Mouse (Mus musculus) midbrain, embryonic 13.5 days (tissue): ENCODE data around the gene Cish. TPM values are rescaled to one million over a fixed set of nuclear protein-coding genes. Genes with fewer than 3 reads are reported as not detected.

Experiments
- ATAC-seq: fragments of 200-750 bp; cut with Nextera tagmentation; 2 replicates; pipeline ENCODE4 v1.8.0; 2017; ENCODE audit warnings: mild to moderate bottlenecking, moderate TSS enrichment, moderate library complexity
- H3K27ac ChIP-seq: fragments of 300-500 bp; sonication (generic); 2 replicates; pipeline ENCODE4 v1.5.1; 2015; ENCODE audit warnings: inconsistent platforms, mild to moderate bottlenecking, moderate library complexity
- H3K27me3 ChIP-seq: fragments of 300-500 bp; sonication (generic); 2 replicates; pipeline ENCODE4 v1.6.1; 2015; ENCODE audit warnings: mild to moderate bottlenecking, inconsistent platforms
- H3K36me3 ChIP-seq: fragments of 300-500 bp; sonication (generic); 2 replicates; pipeline ENCODE4 v1.6.1; 2015; ENCODE audit warnings: mild to moderate bottlenecking, inconsistent platforms
- H3K4me1 ChIP-seq: fragments of 300-500 bp; sonication (generic); replicated peaks from 2 replicates; pipeline ENCODE4 v1.6.1; 2015; ENCODE audit warnings: inconsistent platforms
- H3K4me2 ChIP-seq: fragments of 300-500 bp; sonication (generic); replicated peaks from 2 replicates; pipeline ENCODE4 v1.6.1; 2015; ENCODE audit warnings: moderate library complexity, mild to moderate bottlenecking, inconsistent platforms
- H3K4me3 ChIP-seq: fragments of 300-500 bp; sonication (generic); replicated peaks from 2 replicates; pipeline ENCODE4 v1.5.1; 2015; ENCODE audit warnings: mild to moderate bottlenecking, inconsistent platforms
- H3K9ac ChIP-seq: fragments of 300-500 bp; sonication (generic); replicated peaks from 2 replicates; pipeline ENCODE4 v1.6.1; 2015; ENCODE audit warnings: mild to moderate bottlenecking, inconsistent platforms
- H3K9me3 ChIP-seq: fragments of 300-500 bp; sonication (generic); 2 replicates; pipeline ENCODE4 v1.6.1; 2016; ENCODE audit warnings: mild to moderate bottlenecking, inconsistent platforms
- WGBS: fragments of 180-500 bp; shearing (Covaris S2); methylation state at CpG from one replicate; pipeline ENCODE4 v1.1.7; 2015; 5-methylcytosine and 5-hydroxymethylcytosine counted together
- polyA plus RNA-seq: library from polyadenylated mRNA; unstranded; fragments of >200 nt; fragmentation: Nextera tagmentation; extraction: Ambion mirVana; gene quantifications from 2 replicates; pipeline ENCODE4 v1.2.1, GENCODE M21; 2015

The Cish gene
- polyA plus RNA-seq, 1 experiment from 2014 or later: 6.6 TPM

GRCm38 (mm10) chr9:107334356-107334755 lies 38.5 kb downstream of the Cish start:
- Histone ChIP-seq H3K4me3 (no peak overlapping the region), H3K36me3 (peaks cover 23% of the 10 kb centered on the region), H3K27me3 (no peaks in the 10 kb centered on the region), H3K4me2 (no peak overlapping the region), H3K27ac (no peak overlapping the region), H3K9ac (no peak overlapping the region), H3K4me1 (peaks cover 26% of the 10 kb centered on the region), H3K9me3 (no peaks in the 10 kb centered on the region)
- 88% methylated on average over 6 of the region's 6 CpGs for WGBS
- no peak for ATAC-seq

DNA sequence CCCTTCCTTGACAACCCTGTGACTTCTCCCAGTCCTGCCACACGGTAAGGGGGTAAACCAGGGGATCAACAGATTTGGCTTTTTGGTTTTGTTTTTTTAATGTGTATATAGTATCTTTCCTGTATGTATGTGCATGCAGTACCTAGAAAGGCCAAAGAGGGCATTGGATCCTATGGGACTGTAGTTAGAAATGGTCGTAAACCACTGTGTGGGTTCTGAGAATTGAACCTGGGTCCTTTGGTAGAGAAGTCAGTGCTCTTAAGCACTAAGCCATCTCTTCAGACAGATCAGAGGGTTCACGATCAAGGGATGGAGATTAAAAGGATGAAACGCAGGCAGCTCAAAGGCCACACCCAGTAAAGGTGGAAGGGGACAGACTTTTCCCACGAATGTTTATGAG lies 39.2 kb downstream of the Cish start:
- no peaks in the 10 kb centered on the region for H3K27me3 ChIP-seq
- WGBS: 83% methylated on average over 5 of the region's 5 CpGs
- H3K36me3 ChIP-seq: peaks cover 23% of the 10 kb centered on the region
- H3K4me3 ChIP-seq: no peak overlapping the region
- H3K4me1 ChIP-seq: peaks cover 32% of the 10 kb centered on the region
- H3K4me2 ChIP-seq: no peak overlapping the region
- no peak for ATAC-seq
- H3K9ac ChIP-seq: no peak overlapping the region
- H3K27ac ChIP-seq: no peak overlapping the region
- no peaks in the 10 kb centered on the region for H3K9me3 ChIP-seq

DNA sequence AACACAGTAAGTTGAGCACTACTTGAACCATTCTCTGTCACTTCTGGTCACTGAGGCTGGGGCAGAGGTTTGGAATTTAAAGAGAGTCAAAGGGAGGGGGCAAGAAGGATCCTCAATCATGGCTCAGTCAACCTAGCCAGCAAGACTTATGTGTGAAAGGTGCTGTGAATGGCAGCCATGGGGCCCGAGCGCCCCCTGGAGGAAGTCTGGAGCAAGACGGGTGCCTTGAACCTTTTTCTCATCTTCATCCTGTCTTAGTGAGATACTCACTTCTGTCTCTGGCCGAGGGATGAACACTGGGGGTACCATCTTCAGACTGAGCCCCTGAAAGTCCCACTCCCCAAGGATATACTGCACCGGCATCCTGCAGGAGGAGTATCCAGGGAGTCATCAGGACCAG lies 40.1 kb downstream of the Cish start:
- Histone ChIP-seq H3K36me3 (peaks cover 23% of the 10 kb centered on the region), H3K27ac (no peak overlapping the region), H3K4me1 (peaks cover 35% of the 10 kb centered on the region), H3K4me3 (no peak overlapping the region), H3K4me2 (no peak overlapping the region), H3K9ac (no peak overlapping the region), H3K27me3 (no peaks in the 10 kb centered on the region), H3K9me3 (no peaks in the 10 kb centered on the region)
- no peak for ATAC-seq
- 8% methylated on average over 5 of the region's 5 CpGs for WGBS

DNA sequence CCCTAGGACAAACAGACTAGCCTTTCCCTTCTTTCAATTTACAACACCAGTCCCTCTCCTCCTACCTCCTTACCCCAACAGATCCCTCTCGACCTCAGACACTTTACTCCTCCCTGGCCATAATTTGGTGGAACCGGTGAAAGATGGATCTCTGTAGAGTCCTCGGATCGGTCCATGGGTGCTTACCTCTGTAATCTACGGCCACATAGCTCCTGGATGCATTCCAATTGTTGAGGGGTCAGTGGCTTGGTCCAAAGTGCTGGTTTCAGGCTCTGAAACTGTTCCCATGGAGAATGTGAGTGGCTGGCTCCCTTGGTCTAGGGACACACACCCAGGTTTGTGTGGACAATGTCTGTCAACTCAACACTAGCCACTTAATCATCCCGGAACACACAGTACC lies 40.6 kb downstream of the Cish start:
- 92% methylated on average over 6 of the region's 6 CpGs for WGBS
- no peak for ATAC-seq
- Histone ChIP-seq H3K4me3 (no peak overlapping the region), H3K4me1 (peaks cover 39% of the 10 kb centered on the region), H3K27ac (no peak overlapping the region), H3K36me3 (peaks cover 21% of the 10 kb centered on the region), H3K9ac (no peak overlapping the region), H3K9me3 (no peaks in the 10 kb centered on the region), H3K4me2 (no peak overlapping the region), H3K27me3 (peaks cover 2% of the 10 kb centered on the region; the same call in 1 of the 2 replicates)

GRCm38 (mm10) chr9:107338172-107338883 lies 42.5 kb downstream of the Cish start, which contains the start of gene Hemk1:
Gene Hemk1, minus strand, starts transcription at chr9:107338350.
- H3K9ac ChIP-seq: peak within 1 kb of the TSS; percentile 82
- peak within 1 kb of the TSS; percentile 61 for H3K4me3 ChIP-seq
- ATAC-seq: peak; percentile 74
- 4% methylated on average over 30 of the region's 30 CpGs for WGBS
- peak within 1 kb of the TSS; percentile 91 for H3K4me2 ChIP-seq
- peaks cover 43% of the 10 kb centered on the region for H3K4me1 ChIP-seq
- H3K36me3 ChIP-seq: peaks cover 3% of the 10 kb centered on the region; the same call in 1 of the 2 replicates
- H3K27me3 ChIP-seq: peaks cover 12% of the 10 kb centered on the region; the same call in 1 of the 2 replicates
- H3K27ac ChIP-seq: peak within 1 kb of the TSS; percentile 57
- H3K9me3 ChIP-seq: no peaks in the 10 kb centered on the region

DNA sequence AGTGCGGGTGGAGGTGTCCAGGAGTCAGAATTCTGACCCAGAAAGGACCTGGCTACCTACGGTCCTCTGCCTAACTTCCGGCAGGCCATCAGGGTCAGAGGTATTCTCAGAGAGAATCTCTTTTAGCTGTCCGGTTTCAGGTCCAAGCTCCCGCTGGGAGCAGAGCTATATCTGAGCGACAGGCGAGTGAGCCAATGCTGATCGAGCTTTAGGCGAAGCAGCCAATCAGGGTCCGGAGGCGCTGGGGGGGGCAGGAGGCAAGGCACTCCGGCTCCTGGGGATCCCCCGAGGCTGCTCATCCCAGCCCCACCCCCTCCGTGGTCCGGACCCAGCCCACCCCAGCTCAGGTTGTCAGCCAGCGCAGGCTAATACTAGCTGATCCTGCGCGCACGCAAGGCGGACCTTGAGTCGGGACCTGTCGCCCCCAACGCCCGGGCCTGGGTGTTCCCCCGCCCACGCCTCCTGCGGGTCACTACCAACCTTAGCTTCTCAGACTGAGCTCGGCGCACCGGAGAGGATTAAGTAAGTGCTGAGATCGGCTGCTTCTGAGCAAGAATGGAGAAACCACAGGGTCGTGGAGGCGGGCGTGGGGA lies 44.5 kb downstream of the Cish start, which contains the start of gene 6430571L13Rik:
Gene 6430571L13Rik, plus strand, starts transcription at position 336 of the 593 bp plus-strand sequence.
- under 1% methylated on average over 34 of the region's 34 CpGs for WGBS
- peak within 1 kb of the TSS; percentile 80 for H3K9ac ChIP-seq
- peak within 1 kb of the TSS; percentile 69 for H3K4me2 ChIP-seq
- no peaks in the 10 kb centered on the region for H3K9me3 ChIP-seq
- peak within 1 kb of the TSS; percentile 55; the same call in 1 of the 2 replicates for H3K27ac ChIP-seq
- peaks cover 12% of the 10 kb centered on the region; the same call in 1 of the 2 replicates for H3K27me3 ChIP-seq
- H3K4me3 ChIP-seq: peak within 1 kb of the TSS; percentile 65
- peaks cover 43% of the 10 kb centered on the region for H3K4me1 ChIP-seq
- H3K36me3 ChIP-seq: no peaks in the 10 kb centered on the region
- peak; percentile 92 for ATAC-seq

DNA sequence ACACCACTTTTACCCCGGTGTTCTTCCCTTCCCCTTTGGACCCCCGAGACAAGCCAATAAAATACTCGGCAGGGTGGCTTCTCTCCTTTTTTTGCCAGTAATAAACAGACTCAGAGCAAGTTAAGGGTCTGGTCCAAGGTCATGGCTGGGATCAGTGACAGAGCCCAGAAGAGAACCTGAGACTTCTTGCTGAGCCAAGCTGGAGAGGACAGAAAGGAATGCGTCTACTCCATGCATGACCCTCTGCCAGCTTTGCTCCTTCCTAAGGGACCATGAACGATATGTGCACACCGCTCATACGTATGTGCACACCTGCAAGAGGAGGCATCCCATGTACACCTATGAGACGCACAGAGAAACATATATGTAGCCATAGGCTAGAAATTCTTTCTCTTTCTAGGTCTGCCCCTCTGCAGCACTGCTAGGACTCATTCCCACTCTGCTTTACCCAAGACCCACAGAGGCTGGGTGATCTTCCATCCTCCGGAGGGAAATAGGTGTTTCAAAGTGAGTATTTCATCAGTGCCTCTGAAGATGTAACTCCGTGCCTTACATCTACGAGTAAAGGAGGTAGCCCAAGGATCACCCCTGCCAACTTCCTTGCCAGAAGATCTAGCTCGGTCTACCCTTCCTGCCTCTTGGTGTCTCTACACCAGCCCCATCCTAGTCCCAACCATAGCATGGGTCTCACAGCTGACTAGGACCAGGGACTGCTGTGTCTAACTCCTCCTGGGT lies 45.3 kb downstream of the Cish start:
- Histone ChIP-seq H3K4me1 (peaks cover 40% of the 10 kb centered on the region), H3K27ac (peak overlapping the region; percentile 55; the same call in 1 of the 2 replicates), H3K9ac (peak overlapping the region; percentile 80), H3K9me3 (no peaks in the 10 kb centered on the region), H3K36me3 (no peaks in the 10 kb centered on the region), H3K27me3 (peaks cover 12% of the 10 kb centered on the region; the same call in 1 of the 2 replicates), H3K4me2 (peak overlapping the region; percentile 69), H3K4me3 (peak overlapping the region; percentile 65)
- ATAC-seq: no peak
- 53% methylated on average over 12 of the region's 12 CpGs for WGBS

DNA sequence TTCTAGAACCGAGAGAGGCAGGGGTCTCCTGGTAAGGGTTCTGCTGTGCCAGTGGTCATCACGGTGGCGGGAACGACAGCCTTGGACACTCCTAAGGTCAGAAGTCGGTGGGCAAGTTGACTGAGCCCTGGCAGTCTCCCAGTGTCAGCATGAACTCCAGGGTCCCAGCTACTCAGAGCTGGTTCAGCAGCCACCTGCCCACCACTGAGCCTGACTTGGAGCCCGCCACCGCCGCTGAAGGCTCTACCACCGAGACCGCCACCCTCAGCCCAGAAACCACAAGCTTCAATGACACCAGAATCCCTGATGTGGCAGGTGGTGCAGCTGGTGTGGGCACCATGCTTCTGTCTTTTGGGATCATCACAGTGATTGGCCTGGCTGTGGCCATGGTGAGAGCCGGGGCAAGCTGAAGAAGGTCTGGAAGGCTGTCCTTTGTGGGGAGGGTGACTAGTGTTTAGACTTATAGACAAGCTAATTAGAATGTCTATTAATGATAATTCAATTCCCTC lies 46.4 kb downstream of the Cish start:
- no peak overlapping the region for H3K4me3 ChIP-seq
- H3K27me3 ChIP-seq: peaks cover 12% of the 10 kb centered on the region; the same call in 1 of the 2 replicates
- H3K4me2 ChIP-seq: no peak overlapping the region
- no peak overlapping the region for H3K27ac ChIP-seq
- WGBS: 93% methylated on average over 11 of the region's 11 CpGs
- peaks cover 34% of the 10 kb centered on the region for H3K4me1 ChIP-seq
- no peaks in the 10 kb centered on the region for H3K36me3 ChIP-seq
- no peaks in the 10 kb centered on the region for H3K9me3 ChIP-seq
- ATAC-seq: no peak
- H3K9ac ChIP-seq: no peak overlapping the region

GRCm38 (mm10) chr9:107343146-107343943 lies 47.5 kb downstream of the Cish start:
- H3K4me2 ChIP-seq: no peak overlapping the region
- H3K4me3 ChIP-seq: no peak overlapping the region
- H3K36me3 ChIP-seq: no peaks in the 10 kb centered on the region
- peaks cover 12% of the 10 kb centered on the region; the same call in 1 of the 2 replicates for H3K27me3 ChIP-seq
- H3K27ac ChIP-seq: no peak overlapping the region
- no peak overlapping the region for H3K9ac ChIP-seq
- no peak for ATAC-seq
- WGBS: 73% methylated on average over 8 of the region's 8 CpGs
- H3K9me3 ChIP-seq: no peaks in the 10 kb centered on the region
- peaks cover 27% of the 10 kb centered on the region for H3K4me1 ChIP-seq

GRCm38 (mm10) chr9:107344027-107344426 lies 48.2 kb downstream of the Cish start:
- Histone ChIP-seq H3K9me3 (no peaks in the 10 kb centered on the region), H3K9ac (no peak overlapping the region), H3K36me3 (no peaks in the 10 kb centered on the region), H3K27ac (no peak overlapping the region), H3K4me2 (no peak overlapping the region), H3K27me3 (peaks cover 12% of the 10 kb centered on the region; the same call in 1 of the 2 replicates), H3K4me3 (no peak overlapping the region), H3K4me1 (peaks cover 21% of the 10 kb centered on the region)
- ATAC-seq: no peak
- 76% methylated on average over 6 of the region's 6 CpGs for WGBS

GRCm38 (mm10) chr9:107346081-107346480 lies 50.3 kb downstream of the Cish start:
- Histone ChIP-seq H3K9ac (no peak overlapping the region), H3K4me1 (peaks cover 7% of the 10 kb centered on the region), H3K4me2 (no peak overlapping the region), H3K9me3 (no peaks in the 10 kb centered on the region), H3K27me3 (peaks cover 12% of the 10 kb centered on the region; the same call in 1 of the 2 replicates), H3K27ac (no peak overlapping the region), H3K36me3 (no peaks in the 10 kb centered on the region), H3K4me3 (no peak overlapping the region)
- no peak for ATAC-seq
- 88% methylated on average over 8 of the region's 8 CpGs for WGBS
